Mouse (Mus musculus) lung, postnatal 0 days (tissue): ENCODE data around the gene Camta1. TPM values are rescaled to one million over a fixed set of nuclear protein-coding genes. Genes with fewer than 3 reads are reported as not detected.

Experiments used
- ATAC-seq: fragments of 200-750 bp; cut with Nextera tagmentation; 2 replicates; pipeline ENCODE4 v1.8.0; 2017; ENCODE audit warnings: moderate library complexity
- DNase-seq: peaks from one replicate; pipeline ENCODE4 v3.0.0-alpha.2; 2016; ENCODE audit warnings: low spot score
- H3K27ac ChIP-seq: fragments of 300-500 bp; sonication (generic); 2 replicates; pipeline ENCODE4 v1.5.1; 2014; ENCODE audit warnings: antibody characterized with exemption, mild to moderate bottlenecking, low read length, mixed read lengths
- H3K27me3 ChIP-seq: fragments of 300-500 bp; sonication (generic); replicated peaks from 2 replicates; pipeline ENCODE4 v1.6.1; 2014; ENCODE audit warnings: low read length, mixed read lengths; ENCODE audit not compliant: insufficient read depth
- H3K36me3 ChIP-seq: fragments of 300-500 bp; sonication (generic); 2 replicates; pipeline ENCODE4 v1.6.1; 2014; ENCODE audit warnings: low read length, mixed read lengths; ENCODE audit not compliant: insufficient read depth
- H3K4me1 ChIP-seq: fragments of 300-500 bp; sonication (generic); 2 replicates; pipeline ENCODE4 v1.6.1; 2014; ENCODE audit warnings: antibody characterized with exemption, low read depth, low read length, mixed read lengths; ENCODE audit not compliant: insufficient read depth
- H3K4me2 ChIP-seq: fragments of 300-500 bp; sonication (generic); replicated peaks from 2 replicates; pipeline ENCODE4 v1.6.1; 2014; ENCODE audit warnings: low read depth, mild to moderate bottlenecking, low read length, moderate library complexity, mixed read lengths
- H3K4me3 ChIP-seq: fragments of 300-500 bp; sonication (generic); 2 replicates; pipeline ENCODE4 v1.5.1; 2014; ENCODE audit warnings: low read depth, low read length
- H3K9ac ChIP-seq: fragments of 300-500 bp; sonication (generic); replicated peaks from 2 replicates; pipeline ENCODE4 v1.6.1; 2014; ENCODE audit warnings: low read depth, mild to moderate bottlenecking
- H3K9me3 ChIP-seq: fragments of 300-500 bp; sonication (generic); 2 replicates; pipeline ENCODE4 v1.6.1; 2016; ENCODE audit warnings: low read length, mixed read lengths
- CTCF ChIP-seq: IDR thresholded peaks from 2 replicates; pipeline ENCODE4 v1.5.1; 2016; ENCODE audit warnings: antibody characterized with exemption, mild to moderate bottlenecking
- EP300 ChIP-seq: IDR thresholded peaks from 2 replicates; pipeline ENCODE4 v1.6.1; 2016; ENCODE audit warnings: antibody characterized with exemption, mild to moderate bottlenecking, control low read depth
- WGBS: fragments of 180-500 bp; shearing (Covaris S2); extraction: QIAGEN DNeasy Blood & Tissue Kit; methylation state at CpG from one replicate; pipeline ENCODE4 v1.1.7; 2014; 5-methylcytosine and 5-hydroxymethylcytosine counted together
- polyA plus RNA-seq: library from polyadenylated mRNA; unstranded; fragments of >200 nt; fragmentation: Nextera tagmentation; extraction: Ambion mirVana; gene quantifications from 2 replicates; pipeline ENCODE4 v1.2.1, GENCODE M21; 2015

The Camta1 gene
- polyA plus RNA-seq, 1 experiment from 2014 or later, result 86.4 TPM

- 78% methylated on average over 16 of the region's 16 CpGs for WGBS
- no peak overlapping the region for H3K4me3 ChIP-seq
- H3K4me1 ChIP-seq, result no peaks in the 10 kb centered on the region
- H3K4me2 ChIP-seq, result no peak overlapping the region
- DNase-seq, result no peak
- no peaks in the 10 kb centered on the region for H3K9me3 ChIP-seq
- no peaks in the 10 kb centered on the region for H3K36me3 ChIP-seq
- H3K9ac ChIP-seq, result no peak overlapping the region
- no peaks in the 10 kb centered on the region for H3K27me3 ChIP-seq
- TF ChIP-seq CTCF, result no peak
- TF ChIP-seq EP300, result no peak
- H3K27ac ChIP-seq, result no peak overlapping the region
- no peak for ATAC-seq
Observed at GRCm38 (mm10) chr4:151474895-151475470, 386.7 kb downstream of the Camta1 start.

DNA sequence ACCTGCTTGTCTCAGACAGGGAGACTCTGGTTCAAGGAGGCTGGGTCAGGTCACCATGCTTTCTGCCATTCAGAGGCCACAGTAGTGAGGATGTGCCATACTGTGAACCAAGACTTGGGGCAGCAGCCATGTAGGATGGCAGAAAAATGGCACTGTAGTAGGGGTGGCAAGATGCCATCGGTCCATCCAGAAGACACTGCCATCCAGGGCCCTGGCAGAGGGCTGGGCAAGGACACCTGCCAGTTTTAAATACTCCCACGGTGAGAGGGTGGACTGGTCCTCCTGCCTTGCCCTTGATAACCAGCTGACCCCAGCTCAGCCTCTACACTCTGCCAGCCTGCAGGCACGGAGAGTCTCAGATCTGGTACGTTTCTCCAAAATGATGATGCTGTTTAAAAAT is 389.8 kb downstream of the Camta1 start:
- Histone ChIP-seq H3K27ac (no peak overlapping the region), H3K9me3 (no peaks in the 10 kb centered on the region), H3K27me3 (no peaks in the 10 kb centered on the region), H3K4me3 (no peak overlapping the region), H3K4me1 (no peaks in the 10 kb centered on the region), H3K9ac (no peak overlapping the region), H3K36me3 (no peaks in the 10 kb centered on the region), H3K4me2 (no peak overlapping the region)
- ATAC-seq (no peak), DNase-seq (no peak)
- TF ChIP-seq CTCF (no peak), EP300 (no peak)
- 75% methylated on average over 4 of the region's 4 CpGs for WGBS

DNA sequence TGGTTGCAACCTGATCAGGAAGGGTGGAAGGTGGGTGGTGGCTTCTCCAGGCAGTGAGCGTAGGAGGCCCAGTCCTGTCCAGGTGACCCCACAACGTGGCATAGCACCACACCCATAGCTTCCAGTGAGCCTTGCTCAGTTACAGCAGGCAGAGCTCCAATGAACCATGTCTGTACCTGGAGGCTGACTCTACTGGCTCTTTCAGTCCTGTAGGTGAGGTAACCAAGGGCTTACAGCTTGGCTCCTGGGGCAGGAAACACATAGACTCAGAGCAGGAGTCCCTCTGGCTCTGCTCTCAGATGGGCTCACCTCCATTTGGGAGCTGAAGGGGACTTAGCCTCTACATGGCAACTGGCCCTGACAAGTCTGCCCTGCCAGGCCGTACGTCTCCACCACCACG is 393.3 kb downstream of the Camta1 start:
- TF ChIP-seq CTCF (no peak), EP300 (no peak)
- ATAC-seq (no peak), DNase-seq (no peak)
- no peaks in the 10 kb centered on the region for H3K4me1 ChIP-seq
- no peaks in the 10 kb centered on the region for H3K27me3 ChIP-seq
- H3K4me3 ChIP-seq, result no peak overlapping the region
- WGBS, result 85% methylated on average over 5 of the region's 5 CpGs
- H3K9me3 ChIP-seq, result no peaks in the 10 kb centered on the region
- no peak overlapping the region for H3K9ac ChIP-seq
- no peak overlapping the region for H3K4me2 ChIP-seq
- no peak overlapping the region for H3K27ac ChIP-seq
- no peaks in the 10 kb centered on the region for H3K36me3 ChIP-seq

DNA sequence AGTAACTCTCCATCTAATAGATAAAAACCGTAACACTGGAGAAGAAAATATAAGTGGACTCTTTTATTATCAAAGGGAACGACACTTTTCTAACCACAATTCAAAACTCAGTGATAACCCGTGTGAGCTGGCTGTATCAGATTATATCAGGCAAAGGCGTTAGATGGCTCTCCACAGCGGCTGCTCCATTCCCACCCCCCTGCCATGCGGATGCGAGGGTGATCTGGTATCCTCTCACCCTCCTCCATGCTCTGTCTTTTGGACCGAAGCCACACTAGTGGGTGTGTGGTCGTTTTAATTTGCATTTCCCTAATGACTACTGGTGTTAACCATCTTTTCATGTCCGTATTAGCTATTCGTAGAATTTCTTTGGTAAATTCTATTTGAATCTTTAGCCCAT is 403.0 kb downstream of the Camta1 start:
- Histone ChIP-seq H3K36me3 (no peaks in the 10 kb centered on the region), H3K27ac (no peak overlapping the region), H3K27me3 (no peaks in the 10 kb centered on the region), H3K9ac (no peak overlapping the region), H3K4me3 (no peak overlapping the region), H3K9me3 (no peaks in the 10 kb centered on the region), H3K4me1 (no peaks in the 10 kb centered on the region), H3K4me2 (no peak overlapping the region)
- WGBS, result 60% methylated on average over 11 of the region's 11 CpGs
- no peak for TF ChIP-seq CTCF
- TF ChIP-seq EP300, result no peak
- ATAC-seq, result no peak
- no peak for DNase-seq

DNA sequence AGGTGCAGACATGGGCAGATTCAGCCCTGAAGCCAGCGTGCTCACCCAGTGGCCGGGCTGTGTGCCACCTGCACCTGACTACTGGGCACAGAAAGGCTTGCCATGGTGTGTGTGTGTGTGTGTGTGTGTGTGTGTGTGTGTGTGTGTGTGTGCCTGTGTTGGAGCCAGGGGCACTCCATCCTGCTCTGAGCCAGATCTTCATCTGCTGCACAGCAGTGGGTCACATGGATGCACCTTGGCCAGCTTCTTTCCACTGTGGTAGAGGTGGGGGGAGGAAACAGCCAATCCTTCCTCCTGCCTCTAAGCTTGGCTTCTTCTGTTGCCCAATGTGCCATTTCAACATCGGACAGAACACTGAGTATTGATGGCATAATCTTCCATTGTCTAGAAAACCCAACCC is 407.1 kb downstream of the Camta1 start:
- Histone ChIP-seq H3K27me3 (no peaks in the 10 kb centered on the region), H3K36me3 (no peaks in the 10 kb centered on the region), H3K4me2 (no peak overlapping the region), H3K27ac (no peak overlapping the region), H3K4me3 (no peak overlapping the region), H3K9ac (no peak overlapping the region), H3K9me3 (no peaks in the 10 kb centered on the region), H3K4me1 (no peaks in the 10 kb centered on the region)
- ATAC-seq (no peak), DNase-seq (no peak)
- TF ChIP-seq CTCF (no peak), EP300 (no peak)
- WGBS, result 87% methylated on average over 3 of the region's 3 CpGs

GRCm38 (mm10) chr4:151454065-151454464 is 407.6 kb downstream of the Camta1 start:
- H3K9ac ChIP-seq, result no peak overlapping the region
- H3K4me1 ChIP-seq, result no peaks in the 10 kb centered on the region
- no peaks in the 10 kb centered on the region for H3K9me3 ChIP-seq
- no peak for DNase-seq
- no peak overlapping the region for H3K4me2 ChIP-seq
- H3K4me3 ChIP-seq, result no peak overlapping the region
- H3K27me3 ChIP-seq, result no peaks in the 10 kb centered on the region
- ATAC-seq, result no peak
- H3K36me3 ChIP-seq, result no peaks in the 10 kb centered on the region
- no peak for TF ChIP-seq EP300
- no peak for TF ChIP-seq CTCF
- WGBS, result 59% methylated on average over 3 of the region's 3 CpGs
- H3K27ac ChIP-seq, result no peak overlapping the region

- no peak for TF ChIP-seq EP300
- TF ChIP-seq CTCF, result no peak
- H3K9me3 ChIP-seq, result no peaks in the 10 kb centered on the region
- no peak for DNase-seq
- no peaks in the 10 kb centered on the region for H3K27me3 ChIP-seq
- 60% methylated on average over 6 of the region's 6 CpGs for WGBS
- H3K36me3 ChIP-seq, result no peaks in the 10 kb centered on the region
- H3K4me1 ChIP-seq, result no peaks in the 10 kb centered on the region
- no peak overlapping the region for H3K9ac ChIP-seq
- H3K4me3 ChIP-seq, result no peak overlapping the region
- no peak overlapping the region for H3K27ac ChIP-seq
- no peak overlapping the region for H3K4me2 ChIP-seq
- ATAC-seq, result no peak
Observed at GRCm38 (mm10) chr4:151451885-151452284, 409.8 kb downstream of the Camta1 start.
